Mouse (Mus musculus) heart, postnatal 14 days (tissue): ENCODE results near the gene Scaper. TPM values are rescaled to one million over a fixed set of nuclear protein-coding genes. Genes with fewer than 3 reads are reported as not detected.

Source experiments
- DNase-seq, 2 experiments: peaks; one replicate each; pipeline ENCODE4 v3.0.0; 2021 to 2022
- intact Hi-C: fragments of 180-260 bp; cut with DNase I; formaldehyde crosslinking; loops from one replicate; pipeline ENCODE4 v1.15.1; 2025
- total RNA-seq, 2 experiments: library from RNA; stranded (reverse); gene quantifications; 2 replicates each; pipeline ENCODE4 v1.2.3; 2021

The Scaper gene
- total RNA-seq, 2 experiments from 2014 or later = 16.5 to 16.9 TPM

GRCm38 (mm10) chr9:55542366-55543325, 395.3 kb downstream of the Scaper start:
- intact Hi-C loops = loop anchor here (10.0 kb wide), 1 partner anchor 208 kb away; no protein-coding TSS in a partner anchor
- peak in 1 of 2 experiments; percentile 23 for DNase-seq

GRCm38 (mm10) chr9:55541681-55542365, 396.1 kb downstream of the Scaper start:
- DNase-seq = peak; percentile 32 to 38
- intact Hi-C loops = loop anchor here (10.0 kb wide), 1 partner anchor 207 kb away; no protein-coding TSS in a partner anchor

- DNase-seq = peak; percentile 56 to 62
- intact Hi-C loops = loop anchor here (10.0 kb wide), 1 partner anchor 206 kb away; no protein-coding TSS in a partner anchor
These were observed 397.0 kb downstream of the Scaper start for GRCm38 (mm10) chr9:55540888-55541287.

- intact Hi-C loops = loop anchor here (10.0 kb wide), 1 partner anchor 206 kb away; no protein-coding TSS in a partner anchor
- peak in 1 of 2 experiments; percentile 11 for DNase-seq
These were observed 397.5 kb downstream of the Scaper start for GRCm38 (mm10) chr9:55540391-55540770.

- intact Hi-C loops = loop anchor here (1.0 to 10.0 kb wide), 3 partner anchors 8 to 205 kb away; no protein-coding TSS in a partner anchor
- peak in 1 of 2 experiments; percentile 21 for DNase-seq
These were observed 398.1 kb downstream of the Scaper start for GRCm38 (mm10) chr9:55539661-55540390.

GRCm38 (mm10) chr9:55539006-55539405, 398.9 kb downstream of the Scaper start:
- intact Hi-C loops = loop anchor here (1.0 to 5.0 kb wide), 2 partner anchors 9 to 72 kb away; no protein-coding TSS in a partner anchor
- no peak for DNase-seq

- intact Hi-C loops = loop anchor here (5.0 kb wide), 1 partner anchor 71 kb away; no protein-coding TSS in a partner anchor
- DNase-seq = peak; percentile 17 to 20
These were observed 399.5 kb downstream of the Scaper start, which contains the start of gene Isl2 for GRCm38 (mm10) chr9:55538377-55538776. Gene Isl2 (plus strand): TSS chr9:55538672.

- DNase-seq = peak; percentile 61 to 81
These were observed 402.0 kb downstream of the Scaper start for GRCm38 (mm10) chr9:55535907-55536306.

GRCm38 (mm10) chr9:55525716-55526115, 412.2 kb downstream of the Scaper start:
- intact Hi-C loops = no loop called here
- DNase-seq = no peak

More at GRCm38 (mm10) chr9:55535907-55536306, 402.0 kb downstream of the Scaper start:
- intact Hi-C loops = loop anchor here (2.0 to 5.0 kb wide), 2 partner anchors 69 to 107 kb away; no protein-coding TSS in a partner anchor

GRCm38 (mm10) chr9:55512027-55512543, 425.8 kb downstream of the Scaper start, which contains the start of gene Etfa:
Gene Etfa (minus strand): TSS chr9:55512243.
- intact Hi-C loops = loop anchor here (5.0 kb wide), 1 partner anchor 35 kb away; no protein-coding TSS in a partner anchor
- peak; percentile 95 to 97 for DNase-seq

GRCm38 (mm10) chr9:55511521-55511993, 426.4 kb downstream of the Scaper start:
- DNase-seq = peak in 1 of 2 experiments; percentile 66
- intact Hi-C loops = loop anchor here (5.0 kb wide), 1 partner anchor 36 kb away; no protein-coding TSS in a partner anchor

- intact Hi-C loops = loop anchor here (5.0 kb wide), 1 partner anchor 37 kb away; no protein-coding TSS in a partner anchor
- DNase-seq = peak in 1 of 2 experiments; percentile 23
These were observed 427.2 kb downstream of the Scaper start for GRCm38 (mm10) chr9:55510651-55511235.

- intact Hi-C loops = loop anchor here (5.0 kb wide), 1 partner anchor 38 kb away; no protein-coding TSS in a partner anchor
- DNase-seq = no peak
These were observed 428.2 kb downstream of the Scaper start for GRCm38 (mm10) chr9:55509731-55510130.

GRCm38 (mm10) chr9:55508701-55509100, 429.2 kb downstream of the Scaper start:
- intact Hi-C loops = no loop called here
- no peak for DNase-seq

GRCm38 (mm10) chr9:55507922-55508321, 430.0 kb downstream of the Scaper start:
- peak; percentile 49 to 74 for DNase-seq
- intact Hi-C loops = no loop called here
